Mouse (Mus musculus) adrenal gland, adult 2 months (tissue): ENCODE data around the gene Tldc2. TPM values are rescaled to one million over a fixed set of nuclear protein-coding genes. Genes with fewer than 3 reads are reported as not detected.

Source experiments
- DNase-seq: peaks from one replicate; pipeline ENCODE4 v3.0.0; 2021
- long read RNA-seq: library from polyadenylated mRNA; stranded (forward); transcript quantifications from one replicate; pipeline ENCODE4 v2.0.0, GENCODE M21; 2021
- polyA plus RNA-seq: library from polyadenylated mRNA; depleted of rRNA; stranded (reverse); fragments of >200 nt; gene quantifications from 2 replicates; pipeline ENCODE4 v1.2.3, GENCODE M21; 2012; rRNA removed
- total RNA-seq, 2 experiments: library from RNA; stranded (reverse); gene quantifications; 2 replicates each; pipeline ENCODE4 v1.2.3; 2021

Tldc2 gene
- not detected for total RNA-seq
- 0.19 TPM in 1 of 2 replicates, not detected in the other for polyA plus RNA-seq
- long read RNA-seq = 0 reads

DNA sequence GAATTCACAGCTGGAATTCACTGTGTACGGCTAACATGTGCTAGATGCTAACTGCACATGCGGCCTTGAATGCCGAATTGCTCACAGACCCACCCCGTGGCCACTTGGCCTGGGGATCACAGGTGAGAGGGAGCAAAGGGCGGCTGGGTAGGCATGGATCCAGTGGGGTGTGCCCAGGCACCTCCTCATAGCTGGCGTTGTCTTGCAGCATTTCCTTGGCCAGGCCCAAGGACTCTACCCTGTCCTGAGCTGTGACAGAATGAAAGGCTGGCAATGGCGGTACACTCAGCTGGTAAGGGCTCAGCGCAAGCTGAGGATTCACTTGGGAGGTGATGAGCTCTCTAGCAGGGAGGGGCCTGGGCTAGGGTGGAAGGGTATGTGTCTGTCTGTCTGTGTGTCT lies at the start of gene Tldc2:
TSS of gene Tldc2 (plus strand) at position 260 of the 400 bp plus-strand sequence.
- no peak for DNase-seq

DNA sequence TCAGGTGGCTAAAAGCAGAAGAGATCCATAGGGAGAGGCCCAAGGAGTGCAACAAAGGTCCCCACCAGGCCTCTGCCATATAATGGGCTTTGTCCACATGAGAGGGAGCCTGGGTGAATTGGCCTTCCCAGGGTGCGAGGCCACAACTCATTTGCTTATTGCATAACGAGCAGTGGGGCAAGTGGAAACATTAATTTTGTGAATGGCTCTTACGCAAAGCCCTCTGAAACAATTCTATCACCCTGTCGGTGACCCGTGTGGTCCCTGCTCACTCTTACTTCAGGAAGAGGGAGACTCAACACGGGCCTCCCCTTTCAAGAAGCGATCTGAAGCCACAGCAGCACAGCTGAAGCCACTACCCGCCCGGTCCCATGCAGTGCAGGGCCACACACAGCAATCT lies 49.6 kb upstream of the Tldc2 start:
- DNase-seq = peak; percentile 70

DNA sequence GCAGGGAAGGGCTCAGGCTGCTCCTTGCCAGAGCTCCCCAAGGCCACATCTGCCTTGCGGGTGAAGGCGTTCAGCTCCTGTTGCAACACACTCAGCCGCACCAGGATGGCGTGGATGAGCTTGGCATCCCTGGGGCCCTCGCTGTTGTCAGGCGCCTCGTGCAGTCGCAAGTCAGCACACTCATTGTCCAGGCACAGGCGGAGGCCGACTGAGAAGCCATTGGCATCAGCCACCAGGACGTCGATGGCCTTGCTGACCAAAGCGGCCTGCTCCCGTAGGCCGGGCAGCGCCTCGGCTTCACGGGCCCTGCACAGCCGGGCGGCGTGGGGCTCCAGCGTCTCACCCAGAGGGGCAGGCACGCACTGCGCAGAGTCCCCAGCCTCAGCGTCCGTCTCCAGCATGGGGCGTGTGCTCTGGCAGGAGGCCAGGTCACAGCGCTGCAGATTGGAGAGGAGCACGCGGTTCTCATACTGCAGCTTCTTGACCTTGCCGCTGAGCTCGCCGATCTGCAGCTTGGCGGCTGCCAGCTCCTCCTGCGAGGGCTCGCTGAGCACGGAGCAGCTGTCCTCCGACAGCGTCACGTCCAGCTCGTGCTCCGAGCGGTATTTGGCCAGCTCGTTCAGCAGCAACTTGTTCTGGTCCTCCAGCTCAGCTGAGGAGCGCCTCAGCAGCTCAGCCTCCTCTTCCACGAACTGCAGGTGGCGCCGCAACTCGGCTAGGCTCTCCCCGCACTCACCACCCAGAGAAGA lies 46.8 kb upstream of the Tldc2 start:
- DNase-seq = peak; percentile 84

DNA sequence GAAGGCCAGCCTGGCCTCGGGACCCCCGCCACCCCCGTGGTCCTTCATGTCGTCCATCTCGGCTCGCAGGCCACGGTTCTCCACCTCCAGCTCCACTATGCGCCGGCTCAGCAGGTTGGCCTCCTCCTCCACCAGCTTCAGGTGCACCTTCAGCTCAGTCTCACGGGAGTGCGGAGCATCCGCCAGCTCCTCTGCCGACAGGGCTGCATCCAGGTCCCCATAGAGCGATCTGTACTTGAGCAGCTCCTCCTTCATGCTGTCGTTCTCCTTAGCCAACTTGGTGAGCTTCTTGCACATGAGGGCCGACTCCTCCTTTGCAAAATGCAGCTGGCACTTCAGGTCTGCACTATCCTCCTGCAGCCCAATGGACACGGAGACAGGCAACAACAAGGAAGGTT lies 46.2 kb upstream of the Tldc2 start:
- DNase-seq = no peak

DNA sequence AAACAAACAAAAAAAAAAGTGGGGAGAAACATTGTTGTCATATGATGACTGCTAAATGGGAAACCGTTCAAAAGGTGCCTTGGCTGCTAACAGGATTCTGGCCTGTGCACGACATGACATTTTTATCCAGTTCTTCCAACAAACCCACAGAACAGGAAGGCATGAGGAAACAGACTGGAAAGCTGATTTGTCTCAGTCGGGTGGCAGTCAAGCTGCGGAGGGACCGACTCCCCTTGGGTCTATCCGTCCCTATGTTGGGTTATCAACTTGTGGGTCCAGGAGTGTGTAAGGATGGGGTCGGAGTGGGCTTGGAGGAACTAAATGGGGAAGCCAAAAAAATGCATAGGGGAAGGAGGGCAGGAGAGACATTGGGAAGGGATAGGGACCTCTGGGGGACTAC lies 45.4 kb upstream of the Tldc2 start:
- DNase-seq = no peak

DNA sequence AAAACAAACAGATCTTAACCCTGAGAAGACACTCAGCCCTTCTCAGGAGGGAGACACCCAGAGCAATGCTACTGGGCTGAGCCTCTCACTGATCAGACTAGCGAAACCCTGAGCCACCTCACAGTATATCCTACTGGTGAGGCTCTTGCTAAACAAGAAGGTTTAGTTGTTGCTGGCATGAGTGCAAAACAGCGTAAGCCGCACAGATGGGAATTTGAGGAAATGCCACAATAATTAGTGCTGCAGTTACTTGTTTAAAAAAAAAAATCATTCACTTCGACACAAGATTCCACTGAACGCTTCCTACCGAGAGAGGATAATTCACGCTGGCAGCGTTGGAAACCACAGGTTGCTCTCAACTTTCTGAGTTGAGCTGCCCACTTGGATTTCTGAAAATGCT lies 43.3 kb upstream of the Tldc2 start:
- DNase-seq = no peak

DNA sequence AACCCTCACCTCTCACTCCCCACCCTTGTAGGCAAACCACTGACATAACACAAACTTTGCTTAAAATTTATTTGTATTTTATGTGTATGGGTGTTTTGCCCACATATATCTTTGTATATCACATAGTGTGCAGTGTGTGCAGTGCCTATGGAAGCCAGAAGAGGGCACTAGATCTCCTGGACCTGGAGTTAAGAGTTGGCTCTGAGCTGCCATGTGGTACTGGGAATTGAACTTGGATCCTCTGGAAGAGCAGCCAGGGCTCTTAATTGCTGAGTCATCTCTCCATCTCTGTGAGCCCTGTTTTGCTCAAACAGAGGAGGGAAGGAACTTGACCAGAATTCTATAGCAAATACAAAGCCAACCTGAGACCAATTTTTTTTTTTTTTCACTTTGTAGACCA lies 42.9 kb upstream of the Tldc2 start:
- DNase-seq = no peak

DNA sequence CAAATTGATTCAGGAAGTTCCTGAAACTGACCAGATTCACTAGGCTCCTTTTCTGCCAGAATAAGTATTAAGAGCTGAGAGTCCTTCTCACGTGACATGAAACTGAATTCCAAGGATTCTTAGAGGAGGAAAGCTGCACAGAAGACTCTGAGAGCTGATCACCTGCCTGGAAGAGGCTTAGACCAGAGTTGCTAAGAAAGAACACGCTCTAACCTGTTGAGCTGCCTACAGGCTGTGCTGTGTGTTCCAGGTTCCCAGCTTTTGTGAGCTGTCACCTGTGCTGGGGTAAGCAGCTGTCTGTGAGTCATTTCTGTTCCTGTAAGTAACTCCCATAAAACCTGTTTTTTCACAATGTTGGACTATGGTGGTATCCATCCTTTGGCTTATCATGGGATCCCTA lies 40.9 kb upstream of the Tldc2 start:
- no peak for DNase-seq

DNA sequence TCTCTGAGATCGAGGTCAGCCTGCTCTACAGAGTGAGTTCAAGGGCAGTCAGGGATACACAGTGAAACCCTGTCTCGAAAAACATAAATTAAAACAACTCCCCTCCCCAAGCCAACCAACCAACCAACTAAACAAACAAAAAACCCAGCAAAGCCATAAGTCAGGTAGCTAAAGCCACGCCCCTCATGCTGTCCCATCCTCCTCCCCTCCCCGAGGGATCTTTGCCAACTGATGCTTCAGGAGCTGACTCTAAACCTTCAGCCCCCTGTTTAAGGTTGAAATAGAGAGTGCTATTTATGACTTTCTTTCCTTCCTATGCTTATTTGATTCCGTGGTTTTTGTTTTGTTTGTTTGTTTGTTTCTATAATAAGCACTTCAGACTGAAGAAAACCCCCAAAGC lies 39.9 kb upstream of the Tldc2 start:
- no peak for DNase-seq

DNA sequence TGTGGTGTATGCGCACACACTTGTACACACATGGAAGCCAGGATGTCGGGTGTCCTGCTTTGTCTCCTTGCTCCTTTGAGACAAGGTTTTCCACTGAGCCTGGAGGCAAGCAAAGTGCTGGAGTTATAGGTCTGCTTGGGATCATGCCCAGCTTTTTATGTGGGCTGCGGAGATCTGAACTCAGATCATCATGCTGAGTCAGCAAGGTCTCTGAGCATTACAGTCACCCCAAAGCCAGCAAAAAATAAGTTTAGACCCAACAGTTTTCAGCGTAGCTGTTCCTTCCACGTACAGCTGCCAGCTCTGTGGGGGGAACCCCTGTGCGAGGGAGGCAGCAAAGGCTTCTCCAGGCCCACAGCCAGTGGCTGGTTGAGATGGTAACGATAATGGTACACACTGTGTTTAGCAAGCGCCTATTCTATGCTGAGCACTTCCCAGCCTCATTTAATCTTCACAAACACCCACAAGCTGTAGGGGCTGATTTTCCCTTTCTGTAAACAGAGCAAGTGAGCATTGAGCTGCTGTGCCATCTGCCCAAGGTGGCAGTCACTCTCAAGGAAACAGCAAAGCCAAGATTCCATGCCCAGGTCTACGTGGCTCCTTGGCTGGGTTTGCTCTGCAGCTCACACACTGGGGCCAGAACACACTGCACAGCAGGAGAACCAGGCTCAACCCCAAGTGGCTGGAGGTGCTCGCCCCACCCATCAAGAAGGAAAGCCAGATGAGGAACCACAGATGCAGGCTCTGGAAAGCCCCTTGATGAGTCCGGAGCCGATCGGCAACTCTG lies 38.3 kb upstream of the Tldc2 start:
- DNase-seq = no peak

DNA sequence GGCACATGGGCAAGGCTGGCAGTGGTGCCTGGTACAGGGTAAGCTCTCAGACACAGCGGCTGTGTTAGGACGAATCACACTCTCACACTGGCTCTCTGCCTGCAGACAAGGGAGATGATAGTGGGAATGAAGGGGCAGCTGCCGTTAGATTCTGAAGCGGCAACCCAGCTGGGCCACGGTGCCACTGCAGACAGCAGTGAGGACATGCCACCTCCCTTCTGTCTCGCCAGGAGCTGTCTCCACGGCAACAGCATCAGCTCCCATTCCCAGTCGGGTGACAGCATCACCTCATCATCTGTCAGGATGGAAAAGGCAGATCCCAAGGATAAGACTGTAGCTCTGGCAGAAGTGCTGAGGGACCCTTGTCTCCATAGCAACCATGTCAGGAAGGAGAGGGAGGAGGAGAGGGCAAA lies 37.0 kb upstream of the Tldc2 start:
- DNase-seq = no peak

DNA sequence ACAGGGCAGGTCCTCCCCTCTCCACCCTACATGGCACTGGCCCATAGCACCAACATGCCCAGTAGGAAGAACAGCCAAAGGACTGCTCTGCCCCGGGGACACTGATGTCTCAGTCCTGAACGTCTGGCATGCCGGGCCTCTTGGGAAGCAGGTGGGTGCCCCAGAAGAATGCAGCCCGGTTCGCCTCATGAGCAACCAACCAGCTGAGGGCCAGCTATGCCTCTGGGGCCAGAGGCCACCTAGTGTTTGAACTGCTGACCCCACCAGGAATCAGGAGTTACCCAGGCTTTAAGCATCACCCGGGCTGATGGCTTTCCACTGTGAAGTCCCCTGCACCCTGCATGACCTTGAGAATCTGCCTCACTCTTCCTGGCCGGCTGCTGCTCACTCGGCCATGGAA lies 34.4 kb upstream of the Tldc2 start:
- no peak for DNase-seq

DNA sequence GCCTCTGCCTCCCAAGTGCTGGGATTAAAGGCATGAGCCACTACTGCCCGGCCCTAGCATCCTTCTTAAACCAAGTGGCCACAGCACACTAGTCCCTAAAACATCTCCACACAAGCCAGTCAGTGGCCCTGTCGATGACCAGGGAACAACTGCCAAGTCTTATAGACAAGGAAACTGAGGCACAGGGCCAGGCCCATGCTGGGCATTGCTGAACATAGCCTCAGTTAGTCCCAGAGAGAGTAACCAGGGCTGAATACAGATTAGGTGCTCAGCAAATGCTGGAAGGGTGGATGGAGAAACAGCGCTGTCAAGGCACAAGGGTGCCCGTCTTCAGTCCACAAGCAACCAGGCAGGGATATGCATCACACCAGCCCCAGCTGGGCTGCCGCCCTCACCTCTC lies 33.7 kb upstream of the Tldc2 start:
- DNase-seq = no peak

DNA sequence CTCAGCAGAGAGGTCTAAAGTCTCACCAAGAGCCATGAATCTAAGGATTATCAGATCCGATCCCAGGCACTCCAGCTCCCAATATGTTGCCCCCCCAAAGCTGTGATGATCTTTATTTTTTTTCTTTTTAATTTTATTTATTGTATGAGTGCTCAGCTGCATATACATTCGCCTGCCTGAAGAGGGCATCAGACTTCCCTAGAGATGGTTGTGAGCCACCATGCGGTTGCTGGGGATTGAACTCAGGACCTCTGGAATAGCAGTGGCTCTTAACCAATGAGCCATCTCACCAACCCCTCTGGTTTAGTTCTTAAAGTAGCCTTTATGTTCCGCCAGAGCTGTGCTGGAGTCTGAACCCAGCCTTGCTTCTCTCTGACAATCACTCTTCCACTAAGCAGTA lies 33.1 kb upstream of the Tldc2 start:
- no peak for DNase-seq

DNA sequence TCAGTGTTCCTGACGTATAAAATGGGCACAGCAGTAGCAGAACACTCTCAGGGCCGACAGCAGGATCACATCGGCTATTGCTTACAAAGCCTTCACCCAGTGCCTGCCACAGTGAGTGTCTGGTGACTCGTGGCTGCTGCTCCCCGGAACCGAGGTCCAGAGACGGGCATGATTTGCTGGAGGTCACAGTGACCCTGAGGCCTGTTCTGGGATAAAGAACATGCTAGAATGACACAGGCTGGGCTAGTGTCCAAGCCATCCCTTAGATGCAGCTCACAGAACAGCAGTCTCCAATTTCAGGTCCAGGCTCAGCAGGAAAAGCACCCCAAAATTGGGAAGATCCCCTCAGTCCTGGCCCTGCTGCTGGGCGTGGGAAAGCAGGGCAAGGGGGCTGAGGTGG lies 32.6 kb upstream of the Tldc2 start:
- DNase-seq = peak; percentile 92

DNA sequence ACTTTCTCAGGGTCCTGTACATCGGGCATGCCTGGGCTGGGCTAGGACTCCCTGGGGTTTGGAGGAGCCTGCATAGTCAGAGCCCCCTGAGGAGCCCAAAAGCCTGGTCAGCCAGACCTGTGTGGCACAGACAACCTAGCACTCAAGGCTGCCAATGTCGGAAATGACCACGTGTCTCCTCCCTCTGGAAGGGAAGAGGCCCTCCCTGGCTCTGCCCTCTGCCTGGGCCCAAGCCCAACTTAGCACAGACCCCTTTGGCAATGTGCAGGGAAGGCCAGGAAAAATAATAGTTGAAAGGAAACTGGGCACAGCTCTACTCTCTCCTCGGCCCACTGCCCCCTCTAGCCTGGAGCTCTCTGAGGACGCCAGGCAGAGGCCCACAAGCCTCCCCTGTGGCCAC lies 32.0 kb upstream of the Tldc2 start:
- no peak for DNase-seq

DNA sequence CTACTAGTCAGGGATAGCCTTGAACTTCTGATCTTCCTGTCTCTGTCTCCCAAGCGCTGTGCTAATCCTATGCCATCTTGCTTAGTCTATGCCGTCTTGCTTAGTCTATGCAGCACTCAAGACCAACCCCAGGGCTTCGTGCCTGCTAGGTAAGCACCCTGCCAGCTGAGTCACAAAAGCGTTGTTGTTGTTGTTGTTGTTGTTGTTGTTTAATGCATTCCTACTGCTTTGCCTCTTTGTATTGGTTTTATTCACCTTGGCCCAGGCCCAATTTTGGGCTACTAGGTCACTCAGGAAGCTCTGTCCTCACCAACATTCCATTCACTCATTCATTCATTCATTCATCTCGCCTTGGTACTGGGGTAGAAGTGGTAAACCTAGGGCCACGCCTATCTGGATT lies 31.1 kb upstream of the Tldc2 start:
- DNase-seq = no peak

DNA sequence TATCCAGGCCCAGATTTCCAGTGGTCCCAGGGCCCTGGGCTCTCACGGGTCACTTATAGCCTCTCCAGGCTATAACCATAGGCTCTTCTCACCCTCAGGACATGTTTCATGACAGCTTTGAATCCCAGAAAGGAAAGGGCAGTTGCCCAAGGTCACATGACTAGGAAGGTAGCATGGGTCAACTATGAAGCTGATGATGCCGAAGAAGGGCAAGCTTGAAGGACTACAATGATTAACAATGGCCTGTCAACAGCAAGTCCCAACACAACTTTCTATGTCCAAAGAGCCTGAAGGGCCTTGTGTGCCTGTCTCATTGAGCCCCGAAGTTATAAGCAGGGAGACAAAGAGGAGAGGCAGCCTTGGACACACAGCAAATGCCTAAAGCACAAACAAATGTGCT lies 29.7 kb upstream of the Tldc2 start:
- peak; percentile 69 for DNase-seq

DNA sequence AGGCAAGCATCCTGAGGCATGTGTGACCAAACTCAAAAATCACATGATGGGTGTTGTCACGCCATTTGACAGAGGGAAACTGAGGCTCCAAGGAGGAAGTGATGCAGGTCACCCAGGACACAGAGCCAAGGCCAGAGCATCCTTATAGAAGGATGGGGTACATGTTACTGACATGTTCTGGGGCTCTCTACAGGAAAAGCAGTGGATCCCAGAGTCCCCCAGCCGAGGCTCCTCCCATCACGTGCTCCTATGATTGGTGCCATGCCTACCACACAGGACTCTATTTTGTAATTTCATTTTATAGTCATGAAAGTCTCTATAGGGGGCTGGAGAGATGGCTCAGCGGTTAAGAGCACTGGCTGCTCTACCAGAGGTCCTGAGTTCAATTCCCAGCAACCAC lies 29.1 kb upstream of the Tldc2 start:
- no peak for DNase-seq

DNA sequence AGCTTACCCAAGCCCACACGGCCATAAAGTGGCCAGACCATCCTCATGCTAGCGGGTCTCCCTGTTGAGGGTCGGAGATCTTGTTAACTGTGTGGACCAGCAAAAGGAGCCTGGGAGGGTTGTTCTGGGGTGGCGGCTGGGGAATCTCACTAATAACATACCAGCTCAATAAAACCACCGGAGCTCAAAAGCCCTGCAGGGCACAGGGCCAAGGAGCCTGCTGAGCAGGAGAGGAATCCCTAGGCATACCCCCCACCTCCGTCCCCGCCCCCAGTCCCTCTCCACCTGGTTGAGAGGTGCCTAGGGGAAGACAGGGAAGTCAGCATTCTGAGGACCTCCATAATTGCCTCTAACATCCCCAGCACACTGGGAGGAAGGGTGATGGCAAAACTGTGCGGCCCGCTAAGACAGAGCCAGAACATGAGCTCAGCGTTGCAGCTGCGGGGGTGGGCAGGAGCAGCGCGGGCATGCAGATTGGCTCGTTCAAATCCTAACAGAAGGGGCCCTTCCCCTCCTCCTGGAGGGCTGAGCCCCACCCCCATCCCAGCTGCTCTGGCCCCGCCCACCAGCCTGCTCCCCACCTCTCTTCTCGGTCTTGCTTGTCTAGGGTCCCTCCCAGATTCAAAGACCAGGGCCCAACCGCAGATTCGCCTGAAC lies 28.4 kb upstream of the Tldc2 start:
- no peak for DNase-seq

DNA sequence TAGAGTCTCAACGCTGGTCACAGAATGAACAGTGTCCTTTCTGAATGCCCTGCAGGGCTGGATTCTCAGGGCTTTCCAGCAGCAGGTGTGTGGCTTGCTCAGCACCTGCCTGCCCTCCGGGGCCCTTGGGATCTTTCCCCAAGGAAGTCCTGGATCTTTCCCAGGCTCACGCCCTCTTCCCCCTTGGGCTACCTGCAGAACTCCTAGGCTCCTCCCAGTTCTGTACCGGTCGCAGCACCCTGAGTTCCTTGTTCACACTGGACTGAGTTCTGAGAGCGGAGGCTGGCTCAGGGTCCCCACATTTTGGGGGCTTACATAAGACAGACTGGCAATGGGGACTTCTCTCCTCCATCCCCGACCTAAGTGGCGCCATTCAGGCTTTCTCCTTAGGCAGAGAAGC lies 27.7 kb upstream of the Tldc2 start:
- DNase-seq = no peak

DNA sequence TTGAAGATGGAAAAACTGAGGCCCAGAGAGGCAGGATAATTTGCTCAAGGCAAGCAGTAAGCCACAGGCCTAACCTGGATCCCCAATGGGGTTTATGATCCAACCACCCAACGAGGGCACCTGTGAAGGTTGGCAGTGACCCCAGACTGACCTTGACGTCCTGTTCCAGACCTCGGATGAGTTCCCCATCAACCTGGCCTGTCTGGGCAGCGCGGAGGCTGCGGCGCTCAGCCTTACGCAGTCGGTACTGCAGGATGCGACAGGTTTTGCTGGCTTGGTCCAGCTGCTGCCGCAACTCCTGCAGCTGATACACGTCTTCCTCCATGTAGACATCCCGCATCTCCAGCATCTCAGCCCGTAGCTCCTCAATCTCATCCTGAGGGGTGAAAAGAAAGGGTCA lies 26.8 kb upstream of the Tldc2 start:
- DNase-seq = no peak
